ENCODE assay signal across 8 mouse cellular contexts in genomic region chr7:37361802-37362441, GRCm38 (mm10).
DNase-seq lines count a peak whose midpoint lies in the region; ATAC-seq and TF ChIP-seq lines count a peak whose summit lies in the region.

No protein-coding gene starts in this region.

- TF ChIP-seq POLR2A in cerebellum, adult 2 months (IDR thresholded peaks at IDR 0.05; ENCODE audit: borderline replicate concordance, insufficient read depth, low read length) = no peak

- H3K27ac ChIP-seq in cerebellum, adult 2 months (ENCODE audit: insufficient read depth, low read length) = no peak overlapping the region
- H3K27ac ChIP-seq in embryonic facial prominence, embryonic 11.5 days (replicated peaks; ENCODE audit: low read depth, low read length) = peak overlapping the region; percentile 71
- peak overlapping the region; percentile 60 for H3K27ac ChIP-seq in limb, embryonic 11.5 days (replicated peaks; ENCODE audit: low read depth, low read length)
- H3K27ac ChIP-seq in midbrain, embryonic 16.5 days (ENCODE audit: low read length) = peak overlapping the region; percentile 30; the same call in 1 of the 2 replicates

- H3K36me3 ChIP-seq in embryonic facial prominence, embryonic 11.5 days (replicated peaks; ENCODE audit: control insufficient read depth, insufficient read depth, low read depth, low read length) = no peaks in the 10 kb centered on the region
- H3K36me3 ChIP-seq in limb, embryonic 11.5 days (ENCODE audit: control insufficient read depth, insufficient read depth, low read length) = no peaks in the 10 kb centered on the region
- H3K36me3 ChIP-seq in midbrain, embryonic 16.5 days (ENCODE audit: control insufficient read depth, insufficient read depth, low read length) = no peaks in the 10 kb centered on the region

- intact Hi-C loops in heart, postnatal 14 days (cut with DNase I) = loop anchor here (2.0 kb wide), 1 partner anchor 1481 kb away; no protein-coding TSS in a partner anchor
- intact Hi-C loops in left cerebral cortex, postnatal 25 days (cut with DNase I) = no loop called here

- peak overlapping the region; percentile 53 for H3K9ac ChIP-seq in embryonic facial prominence, embryonic 11.5 days (replicated peaks; ENCODE audit: low read length)
- 0 out of 2 replicates have a peak overlapping the region, but pooled peaks have one; percentile 19 for H3K9ac ChIP-seq in limb, embryonic 11.5 days (ENCODE audit: low read length)
- no peak overlapping the region for H3K9ac ChIP-seq in midbrain, embryonic 16.5 days (ENCODE audit: low read depth, low read length)

- 13% methylated on average over 16 of the region's 16 CpGs for WGBS in cerebellum, adult 2 months
- WGBS in embryonic facial prominence, embryonic 11.5 days = 2% methylated on average over 16 of the region's 16 CpGs
- 7% methylated on average over 16 of the region's 16 CpGs for WGBS in limb, embryonic 11.5 days
- 1% methylated on average over 16 of the region's 16 CpGs for WGBS in midbrain, embryonic 16.5 days

- peak in 1 of 2 experiments; percentile 15 for DNase-seq in cerebellum, adult 2 months
- DNase-seq in cerebellum, adult 9-11 months = no peak
- peak; percentile 61 for DNase-seq in embryonic facial prominence, embryonic 11.5 days (ENCODE audit: low spot score)
- peak; percentile 29 to 42 for DNase-seq in heart, postnatal 14 days
- DNase-seq in limb, embryonic 11.5 days (ENCODE audit: low spot score) = peak; percentile 61
- no peak for DNase-seq in left cerebral cortex, postnatal 25 days (ENCODE audit: low spot score in 2 of 2)

- ATAC-seq in embryonic facial prominence, embryonic 11.5 days (replicated peaks; ENCODE audit: insufficient number of reproducible peaks, low FRiP score, low TSS enrichment, low read depth) = 0 out of 2 replicates have a peak, but pooled peaks have one; percentile 8
- ATAC-seq in limb, embryonic 11.5 days (ENCODE audit: insufficient number of reproducible peaks, low FRiP score, low TSS enrichment, low read depth) = peak; percentile 52; the same call in 1 of the 2 replicates
- ATAC-seq in midbrain, embryonic 16.5 days = no peak
- no peak for ATAC-seq in erythroblast, adult 5-6 weeks (replicated peaks; ENCODE audit: low FRiP score, poor library complexity, severe bottlenecking)

- peak overlapping the region; percentile 49 for H3K4me2 ChIP-seq in embryonic facial prominence, embryonic 11.5 days (ENCODE audit: low read depth, low read length)
- H3K4me2 ChIP-seq in limb, embryonic 11.5 days (ENCODE audit: low read depth, severe bottlenecking) = peak overlapping the region; percentile 41
- peak overlapping the region; percentile 52 for H3K4me2 ChIP-seq in midbrain, embryonic 16.5 days (ENCODE audit: low read length)

- no peaks in the 10 kb centered on the region for H3K9me3 ChIP-seq in embryonic facial prominence, embryonic 11.5 days (replicated peaks; ENCODE audit: control insufficient read depth, low read length)
- no peaks in the 10 kb centered on the region for H3K9me3 ChIP-seq in limb, embryonic 11.5 days (ENCODE audit: control insufficient read depth, low read length)
- no peaks in the 10 kb centered on the region for H3K9me3 ChIP-seq in midbrain, embryonic 16.5 days (replicated peaks; ENCODE audit: control insufficient read depth, low read length, poor library complexity, severe bottlenecking)

- no peaks in the 10 kb centered on the region for H3K4me1 ChIP-seq in cerebellum, adult 2 months (ENCODE audit: control insufficient read depth, insufficient read depth, low read length)
- peaks cover 7% of the 10 kb centered on the region; the same call in 1 of the 2 replicates for H3K4me1 ChIP-seq in embryonic facial prominence, embryonic 11.5 days (ENCODE audit: control insufficient read depth, insufficient read depth, low read length)
- peaks cover 10% of the 10 kb centered on the region for H3K4me1 ChIP-seq in limb, embryonic 11.5 days (ENCODE audit: control insufficient read depth, insufficient read depth, low read length)
- peaks cover 30% of the 10 kb centered on the region for H3K4me1 ChIP-seq in midbrain, embryonic 16.5 days (ENCODE audit: control insufficient read depth, insufficient read depth, low read length)

- peak overlapping the region; percentile 21 for H3K4me3 ChIP-seq in cerebellum, adult 2 months (replicated peaks; ENCODE audit: insufficient read depth, low read depth, low read length)
- 0 out of 2 replicates have a peak overlapping the region, but pooled peaks have one; percentile 5 for H3K4me3 ChIP-seq in embryonic facial prominence, embryonic 11.5 days (ENCODE audit: low read depth, low read length)
- no peak overlapping the region for H3K4me3 ChIP-seq in limb, embryonic 11.5 days (ENCODE audit: low read depth, low read length)
- H3K4me3 ChIP-seq in midbrain, embryonic 16.5 days (ENCODE audit: low read depth, low read length) = peak overlapping the region; percentile 20

- no peaks in the 10 kb centered on the region for H3K27me3 ChIP-seq in cerebellum, adult 2 months (ENCODE audit: control insufficient read depth, insufficient read depth, low read length)
- H3K27me3 ChIP-seq in embryonic facial prominence, embryonic 11.5 days (ENCODE audit: control insufficient read depth, insufficient read depth, low read length) = no peaks in the 10 kb centered on the region
- H3K27me3 ChIP-seq in limb, embryonic 11.5 days (ENCODE audit: control insufficient read depth, insufficient read depth, low read length) = no peaks in the 10 kb centered on the region
- no peaks in the 10 kb centered on the region for H3K27me3 ChIP-seq in midbrain, embryonic 16.5 days (ENCODE audit: control insufficient read depth, insufficient read depth, low read depth, low read length)

- TF ChIP-seq CTCF in cerebellum, adult 2 months (IDR thresholded peaks at IDR 0.05; ENCODE audit: borderline replicate concordance, insufficient read depth, low read depth, low read length) = no peak

Comparison
In these comparisons a context has a peak if more than half of its experiments do, and no peak if none do; other contexts are left out.
1. DNase-seq: peak in embryonic facial prominence, embryonic 11.5 days (single experiment), heart, postnatal 14 days (2 of 2) and limb, embryonic 11.5 days (single experiment); none in cerebellum, adult 9-11 months (single experiment) and left cerebral cortex, postnatal 25 days (0 of 2).
2. ATAC-seq: peak in embryonic facial prominence, embryonic 11.5 days (single experiment) and limb, embryonic 11.5 days (single experiment); none in midbrain, embryonic 16.5 days (single experiment) and erythroblast, adult 5-6 weeks (single experiment).
3. Peak in every context shown above with its lines, with median percentiles within 50 percentile points of each other: H3K4me2 ChIP-seq.